Mouse (Mus musculus): Measurements from ENCODE around the gene Tmem54. TPM values are rescaled to one million over a fixed set of nuclear protein-coding genes. Genes with fewer than 3 reads are reported as not detected.

Tmem54 gene
- polyA plus RNA-seq, 1 experiment: 851 TPM

DNA sequence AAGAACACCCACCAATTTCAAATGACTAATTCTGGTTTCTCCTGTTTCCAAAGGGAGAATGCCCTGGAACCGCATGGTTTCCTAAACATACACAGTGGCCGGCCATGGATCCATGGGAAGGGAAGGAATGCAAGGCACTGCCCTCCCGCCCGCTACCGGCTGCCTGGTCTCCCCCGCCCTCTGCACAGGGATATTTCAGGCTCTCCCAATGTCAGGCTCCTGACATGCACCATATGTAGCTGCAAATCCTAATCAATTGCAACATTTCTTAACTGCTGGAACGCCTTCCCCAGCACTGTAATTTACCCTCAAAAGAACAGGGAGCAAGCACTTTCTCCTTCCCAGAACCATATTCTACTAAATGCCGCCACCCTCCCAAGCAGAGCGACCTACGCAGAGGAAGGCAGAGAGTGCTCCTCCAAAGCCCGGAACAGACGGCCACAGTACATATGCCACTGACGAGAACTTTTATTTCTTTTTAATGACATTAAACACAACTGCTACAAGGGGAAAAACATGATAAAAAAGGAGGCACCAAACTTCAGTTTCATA is 42.3 kb downstream of the Tmem54 start:
- H3K4me1 ChIP-seq (ENCODE audit: control insufficient read depth, insufficient read depth, insufficient read length, low read length): peaks cover 6% of the 10 kb centered on the region; the same call in 1 of the 2 replicates
- peaks cover 3% of the 10 kb centered on the region for H3K36me3 ChIP-seq (ENCODE audit: control insufficient read depth, insufficient read depth, low read length)
- no peak overlapping the region for H3K4me3 ChIP-seq (ENCODE audit: low read depth, low read length)
- TF ChIP-seq POLR2A (IDR thresholded peaks at IDR 0.05; ENCODE audit: low read depth, low read length): no peak
- TF ChIP-seq CTCF (IDR thresholded peaks at IDR 0.05; ENCODE audit: extremely low read depth, insufficient read length, insufficient replicate concordance, low read depth, low read length): no peak
- WGBS: 92% methylated on average over 13 of the region's 13 CpGs
- no peaks in the 10 kb centered on the region for H3K27me3 ChIP-seq (ENCODE audit: control insufficient read depth, insufficient read depth, low read length)
- H3K27ac ChIP-seq (ENCODE audit: insufficient read depth, low read depth, low read length): no peak overlapping the region

DNA sequence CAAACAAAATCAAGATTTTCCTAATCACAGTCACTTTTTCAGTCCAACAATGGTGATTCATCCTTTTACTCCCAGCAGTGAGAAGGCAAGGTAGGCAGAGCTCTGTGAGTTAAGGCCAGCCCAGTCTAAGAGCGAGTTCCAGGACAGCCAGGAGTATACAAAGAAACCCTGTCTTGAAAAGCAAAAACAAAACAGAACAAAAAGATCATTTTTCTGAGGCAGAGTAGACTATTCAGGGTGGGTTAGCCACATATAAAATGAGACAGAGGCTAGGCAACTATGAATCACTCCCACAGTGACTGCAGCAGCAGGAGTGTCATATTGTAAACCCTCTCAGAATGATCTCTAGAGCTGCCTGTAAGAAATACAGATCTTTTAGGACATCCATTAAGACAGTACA is 44.0 kb downstream of the Tmem54 start:
- Histone ChIP-seq H3K27me3 (ENCODE audit: control insufficient read depth, insufficient read depth, low read length) (no peaks in the 10 kb centered on the region), H3K36me3 (ENCODE audit: control insufficient read depth, insufficient read depth, low read length) (peaks cover 7% of the 10 kb centered on the region), H3K27ac (ENCODE audit: insufficient read depth, low read depth, low read length) (no peak overlapping the region), H3K4me1 (ENCODE audit: control insufficient read depth, insufficient read depth, insufficient read length, low read length) (peaks cover 6% of the 10 kb centered on the region; the same call in 1 of the 2 replicates), H3K4me3 (ENCODE audit: low read depth, low read length) (no peak overlapping the region)
- TF ChIP-seq CTCF (IDR thresholded peaks at IDR 0.05; ENCODE audit: extremely low read depth, insufficient read length, insufficient replicate concordance, low read depth, low read length) (no peak), POLR2A (IDR thresholded peaks at IDR 0.05; ENCODE audit: low read depth, low read length) (no peak)
- WGBS: 93% methylated on average over 1 of the region's 1 CpGs

DNA sequence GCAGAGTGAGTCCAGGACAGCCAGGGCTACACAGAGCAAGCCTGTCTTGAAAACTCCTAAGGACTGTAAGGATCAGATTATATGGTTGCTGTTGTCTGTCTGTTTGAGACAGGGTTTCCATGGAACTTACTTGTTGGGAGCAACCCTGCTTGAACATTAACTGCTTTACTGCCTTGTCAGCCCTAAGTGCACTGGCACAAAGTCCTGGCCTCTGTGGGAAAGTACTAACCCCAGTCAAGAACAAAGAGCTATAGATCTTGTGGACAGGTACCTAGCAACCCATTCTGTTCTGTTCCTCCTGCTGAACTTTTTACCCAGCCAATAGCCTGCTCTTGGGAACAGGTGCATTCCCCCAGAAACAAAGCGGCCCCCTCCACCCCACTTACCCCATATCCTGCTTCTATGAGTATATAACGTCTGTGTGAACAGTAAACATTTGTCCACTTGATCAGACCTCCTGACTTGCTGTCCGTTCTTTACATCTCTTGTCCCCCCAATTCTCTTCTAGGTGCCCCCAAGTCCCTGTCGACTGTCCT is 46.0 kb downstream of the Tmem54 start:
- H3K4me3 ChIP-seq (ENCODE audit: low read depth, low read length): no peak overlapping the region
- H3K27me3 ChIP-seq (ENCODE audit: control insufficient read depth, insufficient read depth, low read length): no peaks in the 10 kb centered on the region
- H3K4me1 ChIP-seq (ENCODE audit: control insufficient read depth, insufficient read depth, insufficient read length, low read length): peaks cover 6% of the 10 kb centered on the region; the same call in 1 of the 2 replicates
- peaks cover 8% of the 10 kb centered on the region for H3K36me3 ChIP-seq (ENCODE audit: control insufficient read depth, insufficient read depth, low read length)
- TF ChIP-seq POLR2A (IDR thresholded peaks at IDR 0.05; ENCODE audit: low read depth, low read length) (no peak), CTCF (IDR thresholded peaks at IDR 0.05; ENCODE audit: extremely low read depth, insufficient read length, insufficient replicate concordance, low read depth, low read length) (no peak)
- WGBS: 30% methylated on average over 4 of the region's 4 CpGs
- peak overlapping the region; percentile 54 for H3K27ac ChIP-seq (ENCODE audit: insufficient read depth, low read depth, low read length)

DNA sequence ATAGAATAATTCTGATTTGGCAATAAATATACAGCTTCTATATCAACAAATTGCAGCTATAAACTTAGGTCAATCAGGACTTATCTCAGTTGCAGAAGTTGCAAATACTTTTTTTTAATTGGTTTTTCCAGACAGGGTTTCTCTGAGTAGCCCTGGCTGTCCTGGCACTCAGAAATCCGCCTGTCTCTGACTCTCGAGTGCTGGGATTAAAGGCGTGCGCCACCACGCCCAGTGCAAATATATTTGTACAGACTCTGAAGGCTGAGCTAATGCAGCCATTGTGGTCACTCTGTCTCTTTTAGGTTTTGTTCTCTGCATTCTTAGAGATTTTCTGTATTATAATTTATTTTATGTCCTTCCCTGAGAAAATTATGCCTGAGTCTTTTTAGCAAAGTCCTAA is 52.2 kb downstream of the Tmem54 start:
- 21% methylated on average over 5 of the region's 5 CpGs for WGBS
- Histone ChIP-seq H3K4me1 (ENCODE audit: control insufficient read depth, insufficient read depth, insufficient read length, low read length) (peaks cover 5% of the 10 kb centered on the region; the same call in 1 of the 2 replicates), H3K27ac (ENCODE audit: insufficient read depth, low read depth, low read length) (no peak overlapping the region), H3K36me3 (ENCODE audit: control insufficient read depth, insufficient read depth, low read length) (peaks cover 6% of the 10 kb centered on the region; the same call in 1 of the 2 replicates), H3K27me3 (ENCODE audit: control insufficient read depth, insufficient read depth, low read length) (no peaks in the 10 kb centered on the region), H3K4me3 (ENCODE audit: low read depth, low read length) (no peak overlapping the region)
- TF ChIP-seq CTCF (IDR thresholded peaks at IDR 0.05; ENCODE audit: extremely low read depth, insufficient read length, insufficient replicate concordance, low read depth, low read length) (no peak), POLR2A (IDR thresholded peaks at IDR 0.05; ENCODE audit: low read depth, low read length) (no peak)

DNA sequence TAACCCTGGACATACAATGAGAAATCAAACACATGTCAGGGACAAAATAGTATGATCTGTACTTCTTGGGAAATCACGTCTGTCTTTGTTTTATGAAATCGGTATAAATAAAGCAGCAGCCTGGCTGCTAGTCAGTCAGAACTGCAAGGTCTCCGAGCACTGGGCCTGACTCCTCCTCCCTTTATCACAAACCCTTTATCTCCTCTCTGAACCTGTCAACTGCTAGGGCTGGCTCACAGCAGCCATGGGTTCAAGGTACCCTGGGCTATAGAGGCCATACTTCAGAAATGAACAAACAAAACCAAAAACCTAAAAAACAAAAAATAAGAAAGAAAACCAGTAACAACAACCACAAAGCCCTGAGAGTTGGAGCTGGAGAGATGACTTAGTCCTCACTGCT is 53.2 kb downstream of the Tmem54 start:
- peaks cover 5% of the 10 kb centered on the region; the same call in 1 of the 2 replicates for H3K4me1 ChIP-seq (ENCODE audit: control insufficient read depth, insufficient read depth, insufficient read length, low read length)
- H3K27ac ChIP-seq (ENCODE audit: insufficient read depth, low read depth, low read length): no peak overlapping the region
- 22% methylated on average over 3 of the region's 3 CpGs for WGBS
- H3K4me3 ChIP-seq (ENCODE audit: low read depth, low read length): no peak overlapping the region
- TF ChIP-seq POLR2A (IDR thresholded peaks at IDR 0.05; ENCODE audit: low read depth, low read length): no peak
- peaks cover 3% of the 10 kb centered on the region; the same call in 1 of the 2 replicates for H3K36me3 ChIP-seq (ENCODE audit: control insufficient read depth, insufficient read depth, low read length)
- H3K27me3 ChIP-seq (ENCODE audit: control insufficient read depth, insufficient read depth, low read length): no peaks in the 10 kb centered on the region

DNA sequence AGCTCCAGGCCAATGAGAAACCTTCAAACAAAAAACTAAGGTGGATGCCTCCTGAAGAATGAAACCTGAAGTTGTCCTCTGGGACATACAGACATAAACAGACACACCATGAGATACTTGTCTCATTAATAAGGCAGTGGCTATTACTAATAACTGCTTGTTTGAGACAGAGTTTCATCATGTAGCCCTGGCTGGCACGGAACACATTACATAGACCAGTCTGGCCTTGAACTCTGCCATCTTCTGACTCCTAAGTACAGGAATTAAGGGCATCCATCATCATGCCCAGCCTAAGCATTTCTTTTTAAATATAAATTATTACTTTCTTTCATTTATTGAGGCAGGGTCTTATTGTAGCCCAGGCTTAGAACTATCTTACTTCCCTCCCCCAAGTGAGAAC is 55.7 kb downstream of the Tmem54 start:
- no peaks in the 10 kb centered on the region for H3K27me3 ChIP-seq (ENCODE audit: control insufficient read depth, insufficient read depth, low read length)
- 92% methylated on average over 1 of the region's 1 CpGs for WGBS

More for the DNA sequence above, 55.7 kb downstream of the Tmem54 start:
- Histone ChIP-seq H3K27ac (ENCODE audit: insufficient read depth, low read depth, low read length) (no peak overlapping the region), H3K4me3 (ENCODE audit: low read depth, low read length) (no peak overlapping the region), H3K4me1 (ENCODE audit: control insufficient read depth, insufficient read depth, insufficient read length, low read length) (peaks cover 5% of the 10 kb centered on the region; the same call in 1 of the 2 replicates), H3K36me3 (ENCODE audit: control insufficient read depth, insufficient read depth, low read length) (peaks cover 1% of the 10 kb centered on the region; the same call in 1 of the 2 replicates)
- TF ChIP-seq CTCF (IDR thresholded peaks at IDR 0.05; ENCODE audit: extremely low read depth, insufficient read length, insufficient replicate concordance, low read depth, low read length) (no peak), POLR2A (IDR thresholded peaks at IDR 0.05; ENCODE audit: low read depth, low read length) (no peak)

Other genes with a start within 250 kb of the Tmem54 start
- gene Trim62, start 222.0 kb upstream of the Tmem54 start, polyA plus RNA-seq (2012; rRNA removed): 3.0 and 7.7 TPM in 2 replicates
- 2.3 and 3.2 TPM in 2 replicates for gene Azin2, start 143.1 kb upstream of the Tmem54 start, polyA plus RNA-seq (2012; rRNA removed)
- gene Ak2, start 113.6 kb upstream of the Tmem54 start, polyA plus RNA-seq (2012; rRNA removed): 42.5 and 79.2 TPM in 2 replicates
- 99.3 and 218 TPM in 2 replicates for gene Rnf19b, start 47.3 kb upstream of the Tmem54 start, polyA plus RNA-seq (2012; rRNA removed)
- gene Hpca, start 16.5 kb downstream of the Tmem54 start, polyA plus RNA-seq (2012; rRNA removed): 0.56 and 0.72 TPM in 2 replicates
- 0.36 and 0.87 TPM in 2 replicates for gene Fndc5, start 31.5 kb downstream of the Tmem54 start, polyA plus RNA-seq (2012; rRNA removed)
- gene S100pbp, start 84.2 kb downstream of the Tmem54 start, polyA plus RNA-seq (2012; rRNA removed): 2.3 and 6.4 TPM in 2 replicates
- gene Yars, start 84.2 kb downstream of the Tmem54 start, polyA plus RNA-seq (2012; rRNA removed): 5.5 and 7.8 TPM in 2 replicates
- 102 and 267 TPM in 2 replicates for gene C77080, start 155.9 kb downstream of the Tmem54 start, polyA plus RNA-seq (2012; rRNA removed)
- 0.34 and 0.37 TPM in 2 replicates for gene Sync, start 182.1 kb downstream of the Tmem54 start, polyA plus RNA-seq (2012; rRNA removed)
- 3.7 and 6.1 TPM in 2 replicates for gene Rbbp4, start 229.8 kb downstream of the Tmem54 start, polyA plus RNA-seq (2012; rRNA removed)
- gene Zbtb8os, start 230.1 kb downstream of the Tmem54 start, polyA plus RNA-seq (2012; rRNA removed): 5.4 and 9.6 TPM in 2 replicates

All from small intestine, adult 2 months (tissue).